Mouse (Mus musculus): ENCODE measurements around the gene Sipa1l2. TPM values are rescaled to one million over a fixed set of nuclear protein-coding genes. Genes with fewer than 3 reads are reported as not detected.

Gene Sipa1l2
- polyA plus RNA-seq, 1 experiment from 2014 or later, result 4.7 TPM

DNA sequence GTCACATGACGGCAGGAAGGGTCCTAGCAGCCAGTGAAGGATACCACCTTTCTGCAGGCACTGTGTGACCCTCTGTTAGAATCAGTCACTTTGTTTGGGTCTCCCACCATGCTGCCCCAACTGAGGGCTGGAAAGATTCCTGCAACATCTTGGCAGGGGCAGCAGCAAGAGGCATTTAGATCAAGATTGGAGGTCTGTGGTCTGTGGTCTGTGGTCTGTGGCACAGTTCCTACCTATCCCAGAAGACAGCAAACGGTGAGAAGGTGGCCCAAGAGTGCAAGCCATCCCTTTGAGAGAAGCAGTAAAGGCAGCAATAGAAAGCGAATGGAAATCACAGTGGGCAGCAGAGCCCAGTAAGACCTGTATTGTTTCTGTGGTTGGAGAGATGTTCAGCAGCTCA, 191.9 kb downstream of the Sipa1l2 start:
- no peaks in the 10 kb centered on the region for H3K9me3 ChIP-seq (ENCODE audit: control insufficient read depth, low read length)
- 59% methylated on average over 3 of the region's 3 CpGs for WGBS
- no peak overlapping the region for H3K4me3 ChIP-seq (ENCODE audit: low read depth, low read length)
- DNase-seq (ENCODE audit: low spot score), result no peak
- H3K36me3 ChIP-seq (ENCODE audit: control insufficient read depth, insufficient read depth, low read length), result no peaks in the 10 kb centered on the region
- no peak for ATAC-seq (replicated peaks; ENCODE audit: low FRiP score)
- no peaks in the 10 kb centered on the region for H3K27me3 ChIP-seq (replicated peaks; ENCODE audit: control insufficient read depth, insufficient read depth, low read length)
- H3K4me2 ChIP-seq, result no peak overlapping the region
- no peaks in the 10 kb centered on the region for H3K4me1 ChIP-seq (replicated peaks; ENCODE audit: control insufficient read depth, insufficient read depth, low read length)
- no peak overlapping the region for H3K9ac ChIP-seq (ENCODE audit: low read depth, low read length)
- H3K27ac ChIP-seq (ENCODE audit: low read depth, low read length), result no peak overlapping the region

DNA sequence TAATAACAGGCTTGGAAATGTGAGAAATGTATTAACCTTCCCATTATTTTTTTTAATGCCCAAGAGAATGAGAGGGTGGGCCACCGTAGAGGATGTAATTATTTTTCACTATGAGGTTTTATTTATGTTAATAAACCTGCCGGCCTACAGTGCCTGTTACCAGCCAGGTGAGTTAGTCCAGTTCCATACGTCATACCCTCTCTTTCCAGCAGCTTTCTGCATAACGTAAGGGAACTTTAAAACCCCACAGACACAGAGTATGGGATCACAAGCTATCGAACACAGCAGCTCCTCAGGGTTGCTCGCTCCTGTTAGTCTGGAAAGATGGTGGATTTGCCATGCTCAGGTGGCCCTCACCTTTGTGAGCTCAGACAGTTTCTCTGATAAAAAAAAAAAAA, 193.2 kb downstream of the Sipa1l2 start:
- Histone ChIP-seq H3K4me3 (ENCODE audit: low read depth, low read length) (no peak overlapping the region), H3K4me1 (replicated peaks; ENCODE audit: control insufficient read depth, insufficient read depth, low read length) (no peaks in the 10 kb centered on the region), H3K27me3 (replicated peaks; ENCODE audit: control insufficient read depth, insufficient read depth, low read length) (no peaks in the 10 kb centered on the region), H3K27ac (ENCODE audit: low read depth, low read length) (no peak overlapping the region), H3K36me3 (ENCODE audit: control insufficient read depth, insufficient read depth, low read length) (no peaks in the 10 kb centered on the region), H3K9me3 (ENCODE audit: control insufficient read depth, low read length) (no peaks in the 10 kb centered on the region), H3K4me2 (no peak overlapping the region), H3K9ac (ENCODE audit: low read depth, low read length) (no peak overlapping the region)
- WGBS, result 77% methylated on average over 6 of the region's 6 CpGs
- ATAC-seq (replicated peaks; ENCODE audit: low FRiP score), result no peak
- no peak for DNase-seq (ENCODE audit: low spot score)

DNA sequence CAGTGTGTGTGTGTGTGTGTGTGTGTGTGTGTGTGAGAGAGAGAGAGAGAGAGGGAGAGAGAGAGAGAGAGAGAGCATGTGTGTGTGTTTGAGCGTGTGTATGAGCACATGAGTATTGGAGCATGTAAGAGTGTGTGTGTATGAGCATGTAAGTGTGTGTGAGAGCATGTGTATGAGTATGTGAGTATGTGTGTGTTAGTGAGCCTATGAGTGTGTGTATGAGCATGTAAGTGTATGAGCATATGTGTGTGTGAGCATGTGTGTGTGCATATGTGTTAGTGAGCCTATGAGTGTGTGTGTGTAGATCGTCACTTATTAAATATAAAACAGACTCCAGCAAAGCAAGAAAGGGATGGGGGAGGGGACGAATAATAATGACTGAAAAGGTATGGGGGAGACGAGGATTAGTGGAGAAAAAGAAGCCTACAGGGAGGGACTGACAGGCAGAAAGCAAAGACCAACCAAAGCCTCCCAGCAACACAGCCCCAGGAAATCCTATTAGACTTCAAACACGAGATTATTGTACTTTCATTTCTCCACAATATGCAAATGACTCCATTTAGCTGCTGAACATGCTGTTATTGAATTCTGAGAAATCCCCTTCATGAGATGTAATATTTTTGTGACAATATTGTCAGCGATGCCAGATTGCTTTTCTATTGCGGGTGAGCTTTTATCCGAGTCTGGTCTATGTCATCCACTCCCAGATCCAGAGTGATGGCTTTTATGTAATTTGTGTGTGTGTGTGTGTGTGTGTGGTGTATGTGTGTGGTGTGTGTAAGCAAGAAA, 193.8 kb downstream of the Sipa1l2 start:
- no peak for ATAC-seq (replicated peaks; ENCODE audit: low FRiP score)

DNA sequence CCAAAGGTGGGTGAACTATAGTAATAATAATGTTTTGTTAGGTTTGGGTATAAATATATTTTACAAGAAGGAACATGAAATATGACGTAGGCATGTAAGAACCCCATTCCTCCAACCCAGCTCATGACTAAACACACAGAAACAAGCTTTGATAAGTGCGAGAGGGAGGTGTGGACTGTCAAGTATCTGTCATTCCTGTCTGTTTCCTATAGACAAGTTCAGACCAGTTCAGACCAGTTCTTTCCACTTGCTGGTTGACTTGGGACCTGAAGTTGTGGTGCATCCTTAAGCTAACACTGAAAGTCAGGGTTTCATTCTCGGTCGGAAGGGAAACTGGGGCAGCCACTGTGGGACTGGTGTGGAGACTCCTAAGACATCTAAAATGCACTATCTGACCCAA, 197.0 kb downstream of the Sipa1l2 start:
- Histone ChIP-seq H3K4me2 (no peak overlapping the region), H3K4me1 (replicated peaks; ENCODE audit: control insufficient read depth, insufficient read depth, low read length) (peaks cover 4% of the 10 kb centered on the region), H3K36me3 (ENCODE audit: control insufficient read depth, insufficient read depth, low read length) (no peaks in the 10 kb centered on the region), H3K9me3 (ENCODE audit: control insufficient read depth, low read length) (no peaks in the 10 kb centered on the region), H3K27me3 (replicated peaks; ENCODE audit: control insufficient read depth, insufficient read depth, low read length) (no peaks in the 10 kb centered on the region), H3K27ac (ENCODE audit: low read depth, low read length) (no peak overlapping the region), H3K9ac (ENCODE audit: low read depth, low read length) (no peak overlapping the region), H3K4me3 (ENCODE audit: low read depth, low read length) (no peak overlapping the region)
- DNase-seq (ENCODE audit: low spot score), result no peak
- WGBS, result 86% methylated on average over 4 of the region's 4 CpGs
- ATAC-seq (replicated peaks; ENCODE audit: low FRiP score), result no peak

More for the DNA sequence above, 193.8 kb downstream of the Sipa1l2 start:
- no peaks in the 10 kb centered on the region for H3K9me3 ChIP-seq (ENCODE audit: control insufficient read depth, low read length)
- no peaks in the 10 kb centered on the region for H3K27me3 ChIP-seq (replicated peaks; ENCODE audit: control insufficient read depth, insufficient read depth, low read length)
- WGBS, result 70% methylated on average over 8 of the region's 8 CpGs
- H3K36me3 ChIP-seq (ENCODE audit: control insufficient read depth, insufficient read depth, low read length), result no peaks in the 10 kb centered on the region
- no peak overlapping the region for H3K4me3 ChIP-seq (ENCODE audit: low read depth, low read length)
- DNase-seq (ENCODE audit: low spot score), result no peak
- no peak overlapping the region for H3K4me2 ChIP-seq
- H3K27ac ChIP-seq (ENCODE audit: low read depth, low read length), result no peak overlapping the region
- H3K9ac ChIP-seq (ENCODE audit: low read depth, low read length), result no peak overlapping the region
- H3K4me1 ChIP-seq (replicated peaks; ENCODE audit: control insufficient read depth, insufficient read depth, low read length), result no peaks in the 10 kb centered on the region

DNA sequence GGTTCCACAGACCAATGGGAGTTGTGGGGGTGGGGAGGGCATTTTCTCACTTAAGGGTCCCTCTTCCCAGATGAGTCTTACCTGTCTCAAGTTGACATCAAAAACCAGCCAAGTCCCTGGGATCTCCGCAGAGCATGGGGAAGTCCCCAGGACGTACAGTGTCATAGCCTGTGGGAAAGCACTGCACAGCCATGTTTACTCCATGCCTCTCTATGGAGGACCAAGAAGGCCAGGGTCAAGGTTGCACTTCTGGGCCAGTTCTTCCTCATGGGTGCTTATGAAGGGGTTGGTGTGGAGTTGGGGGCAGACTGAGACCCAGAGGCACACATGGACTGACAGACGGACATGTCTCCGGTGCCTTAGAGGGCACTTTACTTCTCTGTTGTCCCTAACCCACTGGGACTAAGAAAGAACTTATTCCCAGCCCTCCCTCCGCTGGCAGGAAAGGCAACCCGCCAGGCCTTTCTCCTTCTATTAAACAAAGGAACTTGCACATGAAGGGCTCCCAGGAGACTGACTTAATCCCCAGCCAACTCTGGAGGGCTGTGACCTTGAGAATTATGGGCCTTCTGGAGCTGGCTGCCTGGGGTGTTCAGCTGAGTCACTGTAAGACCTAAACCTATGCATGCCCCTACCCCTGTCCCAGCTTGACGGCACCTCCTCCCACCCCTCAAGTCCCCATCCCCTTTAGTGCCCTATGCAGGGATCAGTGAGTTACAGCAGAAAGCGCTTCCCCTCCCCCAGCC, 199.9 kb downstream of the Sipa1l2 start:
- Histone ChIP-seq H3K27ac (ENCODE audit: low read depth, low read length) (no peak overlapping the region), H3K36me3 (ENCODE audit: control insufficient read depth, insufficient read depth, low read length) (no peaks in the 10 kb centered on the region), H3K27me3 (replicated peaks; ENCODE audit: control insufficient read depth, insufficient read depth, low read length) (no peaks in the 10 kb centered on the region), H3K4me3 (ENCODE audit: low read depth, low read length) (no peak overlapping the region), H3K9me3 (ENCODE audit: control insufficient read depth, low read length) (no peaks in the 10 kb centered on the region), H3K4me1 (replicated peaks; ENCODE audit: control insufficient read depth, insufficient read depth, low read length) (peaks cover 4% of the 10 kb centered on the region), H3K4me2 (no peak overlapping the region), H3K9ac (ENCODE audit: low read depth, low read length) (no peak overlapping the region)
- WGBS, result 62% methylated on average over 8 of the region's 8 CpGs
- DNase-seq (ENCODE audit: low spot score) (no peak), ATAC-seq (replicated peaks; ENCODE audit: low FRiP score) (no peak)

DNA sequence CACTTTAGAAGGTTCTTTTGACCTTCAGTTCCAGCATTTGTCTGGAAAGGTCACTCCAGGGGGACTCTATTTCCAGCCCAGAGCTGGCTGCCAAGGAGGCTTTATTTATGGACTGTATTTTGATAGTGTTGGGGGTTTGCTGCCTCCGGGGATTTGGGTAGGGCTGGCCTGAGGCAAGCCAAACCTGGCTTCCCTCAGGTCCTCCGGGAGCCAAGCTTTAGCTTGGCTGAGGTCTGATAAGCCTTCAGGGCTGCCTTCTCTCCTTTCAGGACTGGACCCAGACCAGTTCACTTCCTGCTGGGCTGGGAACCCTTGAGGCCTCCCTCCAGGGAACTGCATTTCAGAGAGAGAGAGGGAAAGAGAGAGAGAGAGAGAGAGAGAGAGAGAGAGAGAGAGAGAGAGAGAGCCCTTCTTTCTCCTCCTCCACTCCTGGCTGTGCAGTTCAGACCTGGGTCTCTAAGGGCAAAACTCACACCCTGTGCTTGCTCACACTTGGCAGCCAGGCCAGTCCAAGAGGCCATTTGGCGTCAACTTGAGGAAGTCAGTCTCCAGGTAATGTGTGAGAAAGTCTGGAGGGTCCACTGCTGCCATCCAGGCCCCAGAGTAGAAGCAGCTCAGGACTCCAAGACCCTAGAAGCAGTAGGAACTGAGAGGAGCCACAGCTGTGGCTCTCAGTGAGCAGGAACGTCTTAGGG, 201.1 kb downstream of the Sipa1l2 start:
- Histone ChIP-seq H3K27me3 (replicated peaks; ENCODE audit: control insufficient read depth, insufficient read depth, low read length) (no peaks in the 10 kb centered on the region), H3K9ac (ENCODE audit: low read depth, low read length) (no peak overlapping the region), H3K4me3 (ENCODE audit: low read depth, low read length) (no peak overlapping the region), H3K9me3 (ENCODE audit: control insufficient read depth, low read length) (no peaks in the 10 kb centered on the region), H3K4me1 (replicated peaks; ENCODE audit: control insufficient read depth, insufficient read depth, low read length) (peaks cover 4% of the 10 kb centered on the region), H3K4me2 (no peak overlapping the region), H3K27ac (ENCODE audit: low read depth, low read length) (no peak overlapping the region), H3K36me3 (ENCODE audit: control insufficient read depth, insufficient read depth, low read length) (no peaks in the 10 kb centered on the region)
- WGBS, result 42% methylated on average over 4 of the region's 4 CpGs
- ATAC-seq (replicated peaks; ENCODE audit: low FRiP score) (no peak), DNase-seq (ENCODE audit: low spot score) (no peak)

Other genes with a start within 250 kb of the Sipa1l2 start
- 2.6 and 3.3 TPM in 2 replicates for gene Map10, start 100.0 kb upstream of the Sipa1l2 start, polyA plus RNA-seq (2014; fragmentation: Nextera tagmentation; extraction: Ambion mirVana)
- gene Ntpcr, start 160.2 kb upstream of the Sipa1l2 start, polyA plus RNA-seq (2014; fragmentation: Nextera tagmentation; extraction: Ambion mirVana), result 36.7 and 38.2 TPM in 2 replicates

All from liver, embryonic 11.5 days (tissue).